Mouse (Mus musculus) embryonic facial prominence, embryonic 11.5 days (tissue): ENCODE measurements around the gene Clns1a. TPM values are rescaled to one million over a fixed set of nuclear protein-coding genes. Genes with fewer than 3 reads are reported as not detected.

ENCODE experiments used
- ATAC-seq: fragments of 200-750 bp; cut with Nextera tagmentation; replicated peaks from 2 replicates; pipeline ENCODE4 v1.8.0; 2017; ENCODE audit warnings: low read depth; ENCODE audit not compliant: insufficient number of reproducible peaks, low FRiP score, low TSS enrichment
- DNase-seq: peaks from one replicate; pipeline ENCODE4 v3.0.0-alpha.2; 2015; ENCODE audit warnings: low spot score
- H3K27ac ChIP-seq: fragments of 300-500 bp; sonication (generic); replicated peaks from 2 replicates; pipeline ENCODE4 v1.5.1; 2014; ENCODE audit warnings: mild to moderate bottlenecking, low read depth, low read length, control low read depth
- H3K27me3 ChIP-seq: fragments of 300-500 bp; sonication (generic); 2 replicates; pipeline ENCODE4 v1.6.1; 2014; ENCODE audit warnings: mild to moderate bottlenecking, low read length, moderate library complexity, mixed read lengths; ENCODE audit not compliant: control insufficient read depth, insufficient read depth
- H3K36me3 ChIP-seq: fragments of 300-500 bp; sonication (generic); replicated peaks from 2 replicates; pipeline ENCODE4 v1.6.1; 2014; ENCODE audit warnings: low read depth, mild to moderate bottlenecking, low read length, moderate library complexity, mixed read lengths; ENCODE audit not compliant: control insufficient read depth, insufficient read depth
- H3K4me1 ChIP-seq: fragments of 300-500 bp; sonication (generic); 2 replicates; pipeline ENCODE4 v1.6.1; 2014; ENCODE audit warnings: low read length, mixed read lengths; ENCODE audit not compliant: control insufficient read depth, insufficient read depth
- H3K4me2 ChIP-seq: fragments of 300-500 bp; sonication (generic); 2 replicates; pipeline ENCODE4 v1.6.1; 2014; ENCODE audit warnings: low read depth, mild to moderate bottlenecking, control low read depth, low read length, moderate library complexity
- H3K4me3 ChIP-seq: fragments of 300-500 bp; sonication (generic); 2 replicates; pipeline ENCODE4 v1.5.1; 2014; ENCODE audit warnings: low read depth, low read length, control low read depth
- H3K9ac ChIP-seq: fragments of 300-500 bp; sonication (generic); replicated peaks from 2 replicates; pipeline ENCODE4 v1.6.1; 2014; ENCODE audit warnings: mild to moderate bottlenecking, control low read depth, low read length
- H3K9me3 ChIP-seq: fragments of 300-500 bp; sonication (generic); replicated peaks from 2 replicates; pipeline ENCODE4 v1.6.1; 2016; ENCODE audit warnings: mild to moderate bottlenecking, low read length, inconsistent platforms, mixed read lengths; ENCODE audit not compliant: control insufficient read depth
- WGBS: fragments of 180-500 bp; shearing (Covaris S2); extraction: QIAGEN DNeasy Blood & Tissue Kit; methylation state at CpG from one replicate; pipeline ENCODE4 v1.1.7; 2014; 5-methylcytosine and 5-hydroxymethylcytosine counted together
- polyA plus RNA-seq: library from polyadenylated mRNA; unstranded; fragments of >200 nt; fragmentation: Nextera tagmentation; extraction: Ambion mirVana; gene quantifications from 2 replicates; pipeline ENCODE4 v1.2.1, GENCODE M21; 2014

The Clns1a gene
- polyA plus RNA-seq, 1 experiment from 2014 or later, result 293 TPM

GRCm38 (mm10) chr7:97756967-97757881 is 60.8 kb downstream of the Clns1a start:
- DNase-seq (peak; percentile 30), ATAC-seq (0 out of 2 replicates have a peak, but pooled peaks have one; percentile 56)
- Histone ChIP-seq H3K36me3 (no peaks in the 10 kb centered on the region), H3K9ac (peak overlapping the region; percentile 39; the same call in 1 of the 2 replicates), H3K4me1 (no peaks in the 10 kb centered on the region), H3K4me3 (no peak overlapping the region), H3K4me2 (0 out of 2 replicates have a peak overlapping the region, but pooled peaks have one; percentile 4), H3K27me3 (no peaks in the 10 kb centered on the region), H3K27ac (no peak overlapping the region), H3K9me3 (no peaks in the 10 kb centered on the region)
- WGBS, result 35% methylated on average over 18 of the region's 18 CpGs

GRCm38 (mm10) chr7:97764591-97764990 is 68.2 kb downstream of the Clns1a start:
- Histone ChIP-seq H3K9me3 (no peaks in the 10 kb centered on the region), H3K27me3 (no peaks in the 10 kb centered on the region), H3K4me3 (no peak overlapping the region), H3K9ac (no peak overlapping the region), H3K36me3 (no peaks in the 10 kb centered on the region), H3K4me2 (no peak overlapping the region), H3K27ac (no peak overlapping the region), H3K4me1 (no peaks in the 10 kb centered on the region)
- 80% methylated on average over 11 of the region's 11 CpGs for WGBS
- no peak for DNase-seq
- no peak for ATAC-seq

- Histone ChIP-seq H3K4me3 (no peak overlapping the region), H3K4me1 (no peaks in the 10 kb centered on the region), H3K27me3 (no peaks in the 10 kb centered on the region), H3K36me3 (no peaks in the 10 kb centered on the region), H3K4me2 (no peak overlapping the region), H3K9me3 (no peaks in the 10 kb centered on the region), H3K9ac (no peak overlapping the region), H3K27ac (no peak overlapping the region; the same call in 1 of the 2 replicates)
- no peak for DNase-seq
- ATAC-seq, result no peak
- WGBS, result 89% methylated on average over 21 of the region's 21 CpGs
Measured at GRCm38 (mm10) chr7:97765181-97765962, 68.9 kb downstream of the Clns1a start.

GRCm38 (mm10) chr7:97765963-97766347 is 69.5 kb downstream of the Clns1a start:
- no peaks in the 10 kb centered on the region for H3K9me3 ChIP-seq
- H3K27ac ChIP-seq, result no peak overlapping the region
- no peak overlapping the region for H3K4me2 ChIP-seq
- H3K36me3 ChIP-seq, result no peaks in the 10 kb centered on the region
- H3K27me3 ChIP-seq, result no peaks in the 10 kb centered on the region
- ATAC-seq (no peak), DNase-seq (no peak)
- no peak overlapping the region for H3K4me3 ChIP-seq
- no peak overlapping the region for H3K9ac ChIP-seq
- WGBS, result 85% methylated on average over 5 of the region's 5 CpGs
- no peaks in the 10 kb centered on the region for H3K4me1 ChIP-seq

GRCm38 (mm10) chr7:97766406-97767166 is 70.2 kb downstream of the Clns1a start:
- H3K36me3 ChIP-seq, result no peaks in the 10 kb centered on the region
- DNase-seq (no peak), ATAC-seq (no peak)
- H3K9me3 ChIP-seq, result no peaks in the 10 kb centered on the region
- H3K9ac ChIP-seq, result no peak overlapping the region
- WGBS, result 80% methylated on average over 9 of the region's 9 CpGs
- no peak overlapping the region for H3K4me3 ChIP-seq
- no peaks in the 10 kb centered on the region for H3K4me1 ChIP-seq
- H3K27ac ChIP-seq, result no peak overlapping the region
- no peak overlapping the region for H3K4me2 ChIP-seq
- no peaks in the 10 kb centered on the region for H3K27me3 ChIP-seq

- Histone ChIP-seq H3K27me3 (no peaks in the 10 kb centered on the region), H3K4me1 (no peaks in the 10 kb centered on the region), H3K4me2 (no peak overlapping the region), H3K4me3 (no peak overlapping the region), H3K9ac (no peak overlapping the region), H3K27ac (no peak overlapping the region), H3K36me3 (no peaks in the 10 kb centered on the region), H3K9me3 (no peaks in the 10 kb centered on the region)
- WGBS, result 82% methylated on average over 8 of the region's 8 CpGs
- ATAC-seq (no peak), DNase-seq (no peak)
Measured at GRCm38 (mm10) chr7:97767841-97768240, 71.4 kb downstream of the Clns1a start.

GRCm38 (mm10) chr7:97769020-97769419 is 72.6 kb downstream of the Clns1a start:
- Histone ChIP-seq H3K27me3 (no peaks in the 10 kb centered on the region), H3K4me1 (no peaks in the 10 kb centered on the region), H3K36me3 (no peaks in the 10 kb centered on the region), H3K27ac (no peak overlapping the region), H3K9ac (no peak overlapping the region), H3K9me3 (no peaks in the 10 kb centered on the region), H3K4me2 (no peak overlapping the region), H3K4me3 (no peak overlapping the region)
- ATAC-seq (no peak), DNase-seq (no peak)
- 75% methylated on average over 4 of the region's 4 CpGs for WGBS
